Mouse (Mus musculus) limb, embryonic 10.5 days (tissue): ENCODE results near the gene Phlda3. TPM values are rescaled to one million over a fixed set of nuclear protein-coding genes. Genes with fewer than 3 reads are reported as not detected.

Source experiments
- DNase-seq: peaks from one replicate; pipeline ENCODE4 v3.0.0-alpha.2; 2017; ENCODE audit warnings: low spot score
- H3K27ac ChIP-seq: fragments of 300-500 bp; sonication (generic); 2 replicates; pipeline ENCODE4 v1.5.1; 2016; ENCODE audit warnings: mild to moderate bottlenecking
- H3K27me3 ChIP-seq: fragments of 300-500 bp; sonication (generic); 2 replicates; pipeline ENCODE4 v1.6.1; 2016; ENCODE audit warnings: low read depth, mild to moderate bottlenecking; ENCODE audit not compliant: poor library complexity, severe bottlenecking
- H3K36me3 ChIP-seq: fragments of 300-500 bp; sonication (generic); 2 replicates; pipeline ENCODE4 v1.6.1; 2016; ENCODE audit warnings: mild to moderate bottlenecking, moderate library complexity
- H3K4me1 ChIP-seq: fragments of 300-500 bp; sonication (generic); 2 replicates; pipeline ENCODE4 v1.6.1; 2016
- H3K4me3 ChIP-seq: fragments of 300-500 bp; sonication (generic); 2 replicates; pipeline ENCODE4 v1.5.1; 2016; ENCODE audit warnings: mild to moderate bottlenecking, moderate library complexity
- H3K9me3 ChIP-seq: fragments of 300-500 bp; sonication (generic); replicated peaks from 2 replicates; pipeline ENCODE4 v1.6.1; 2016; ENCODE audit warnings: mild to moderate bottlenecking
- whole genome bisulfite sequencing: fragments of 180-500 bp; shearing (Covaris S2); methylation state at CpG from one replicate; pipeline ENCODE4 v1.1.7; 2016; 5-methylcytosine and 5-hydroxymethylcytosine counted together
- polyA plus RNA-seq: library from polyadenylated mRNA; unstranded; fragments of >200 nt; fragmentation: Nextera tagmentation; extraction: Ambion mirVana; gene quantifications from 2 replicates; pipeline ENCODE4 v1.2.1, GENCODE M21; 2016

Phlda3 gene
- polyA plus RNA-seq, 1 experiment from 2014 or later: 33.0 TPM

- no peak overlapping the region; the same call in 1 of the 2 replicates for H3K4me3 ChIP-seq
- no peaks in the 10 kb centered on the region for H3K36me3 ChIP-seq
- H3K27ac ChIP-seq: peak overlapping the region; percentile 78
- DNase-seq: peak; percentile 56
- no peaks in the 10 kb centered on the region for H3K27me3 ChIP-seq
- WGBS: 44% methylated on average over 11 of the region's 11 CpGs
- no peaks in the 10 kb centered on the region for H3K9me3 ChIP-seq
- peaks cover 80% of the 10 kb centered on the region for H3K4me1 ChIP-seq
Measured at GRCm38 (mm10) chr1:135731897-135732684, 33.8 kb upstream of the Phlda3 start.

DNA sequence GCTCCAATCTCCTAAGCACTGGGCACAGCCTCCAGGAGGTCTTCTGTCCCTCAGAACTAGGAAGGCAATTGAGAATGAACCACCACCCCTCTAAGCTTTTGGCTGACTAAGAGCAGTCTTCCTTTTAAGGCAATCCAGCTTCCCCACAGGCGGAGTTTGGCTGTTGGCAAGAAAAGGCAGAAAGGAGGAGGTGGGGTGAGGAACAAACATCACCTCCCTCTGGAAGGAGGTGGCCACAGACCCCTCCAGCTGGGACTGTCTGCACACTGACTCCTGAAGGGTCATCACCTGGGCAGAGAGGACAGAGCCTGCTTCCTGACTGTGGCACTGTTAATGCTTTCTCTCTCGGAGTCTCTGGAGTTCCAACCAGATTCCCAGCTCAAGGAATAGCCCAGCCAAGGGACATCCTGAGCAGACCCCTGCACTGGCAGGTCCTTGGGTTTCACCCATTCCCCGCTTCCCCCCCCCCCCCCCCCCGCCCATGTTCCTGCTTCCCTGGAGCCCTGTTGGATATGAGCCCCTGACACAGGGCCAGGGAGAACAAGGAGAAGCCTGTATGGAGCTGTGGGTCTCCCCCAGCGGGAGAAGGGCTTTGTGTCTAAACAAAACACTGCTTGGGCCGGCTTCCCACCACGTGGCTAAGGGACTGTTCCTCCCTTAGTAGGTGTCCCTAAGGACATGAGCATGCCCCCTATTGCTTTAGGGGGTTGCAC, 31.5 kb upstream of the Phlda3 start:
- no peak for DNase-seq
- peak overlapping the region; percentile 78 for H3K27ac ChIP-seq
- H3K36me3 ChIP-seq: no peaks in the 10 kb centered on the region
- 49% methylated on average over 7 of the region's 7 CpGs for WGBS
- peaks cover 82% of the 10 kb centered on the region for H3K4me1 ChIP-seq
- H3K27me3 ChIP-seq: no peaks in the 10 kb centered on the region
- H3K4me3 ChIP-seq: no peak overlapping the region
- H3K9me3 ChIP-seq: no peaks in the 10 kb centered on the region

DNA sequence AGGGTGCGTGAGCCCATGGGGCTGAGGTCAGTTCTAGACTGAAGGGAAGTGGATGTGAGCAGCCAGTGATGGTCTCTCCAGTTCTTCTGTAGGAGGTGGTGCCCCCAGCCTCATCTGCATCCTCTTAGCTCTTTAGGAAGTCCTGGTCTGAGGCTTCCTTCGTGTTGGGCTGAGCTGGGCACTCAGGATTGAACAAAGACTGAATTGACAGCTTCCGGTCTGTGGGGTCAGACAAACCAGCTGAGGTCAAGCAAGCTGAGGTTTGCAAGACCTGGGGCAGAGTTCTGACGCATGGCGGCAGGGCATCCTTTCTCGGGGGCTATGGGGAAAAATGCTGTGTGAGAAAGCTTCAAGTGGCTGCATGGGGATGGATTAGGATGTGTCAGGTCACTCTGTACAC, 30.5 kb upstream of the Phlda3 start:
- 17% methylated on average over 6 of the region's 6 CpGs for WGBS

GRCm38 (mm10) chr1:135744987-135745386, 20.9 kb upstream of the Phlda3 start:
- WGBS: 87% methylated on average over 7 of the region's 7 CpGs
- H3K36me3 ChIP-seq: peaks cover 45% of the 10 kb centered on the region
- peaks cover 25% of the 10 kb centered on the region for H3K4me1 ChIP-seq
- no peaks in the 10 kb centered on the region for H3K9me3 ChIP-seq
- H3K27ac ChIP-seq: 0 out of 2 replicates have a peak overlapping the region, but pooled peaks have one; percentile 25
- no peak for DNase-seq
- H3K4me3 ChIP-seq: no peak overlapping the region
- no peaks in the 10 kb centered on the region for H3K27me3 ChIP-seq

More for the DNA sequence above, 30.5 kb upstream of the Phlda3 start:
- no peaks in the 10 kb centered on the region for H3K27me3 ChIP-seq
- no peaks in the 10 kb centered on the region for H3K36me3 ChIP-seq
- H3K4me3 ChIP-seq: no peak overlapping the region
- no peaks in the 10 kb centered on the region for H3K9me3 ChIP-seq
- H3K4me1 ChIP-seq: peaks cover 79% of the 10 kb centered on the region
- H3K27ac ChIP-seq: peak overlapping the region; percentile 78
- DNase-seq: no peak

DNA sequence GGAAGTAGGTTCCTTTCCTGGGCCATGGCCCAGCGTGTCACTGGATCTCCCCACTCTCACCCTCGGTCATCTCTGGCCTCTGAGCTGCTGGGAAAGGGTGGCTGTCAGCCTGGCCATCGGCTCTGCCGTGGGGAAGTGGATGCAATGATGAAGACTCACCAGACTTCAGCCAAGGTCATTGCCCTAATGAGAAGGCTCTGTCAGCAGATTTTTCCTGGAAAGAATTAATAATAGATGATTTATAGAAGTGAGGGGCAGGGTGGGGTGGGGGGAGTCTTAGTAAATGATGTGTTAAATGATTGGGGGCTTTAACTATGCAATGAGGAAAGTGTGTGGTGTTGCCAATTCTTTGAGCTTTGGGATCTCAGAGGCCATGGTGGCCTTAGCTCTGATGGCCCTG, 19.7 kb upstream of the Phlda3 start:
- H3K27ac ChIP-seq: no peak overlapping the region
- H3K4me3 ChIP-seq: no peak overlapping the region
- H3K36me3 ChIP-seq: peaks cover 57% of the 10 kb centered on the region
- WGBS: 65% methylated on average over 4 of the region's 4 CpGs
- no peak for DNase-seq
- H3K4me1 ChIP-seq: peaks cover 17% of the 10 kb centered on the region
- no peaks in the 10 kb centered on the region for H3K9me3 ChIP-seq
- no peaks in the 10 kb centered on the region for H3K27me3 ChIP-seq

GRCm38 (mm10) chr1:135752737-135753348, 13.1 kb upstream of the Phlda3 start:
- H3K36me3 ChIP-seq: peaks cover 40% of the 10 kb centered on the region
- peaks cover 13% of the 10 kb centered on the region for H3K4me1 ChIP-seq
- 11% methylated on average over 10 of the region's 10 CpGs for WGBS
- H3K4me3 ChIP-seq: no peak overlapping the region
- peak overlapping the region; percentile 44 for H3K27ac ChIP-seq
- peak; percentile 96 for DNase-seq
- no peaks in the 10 kb centered on the region for H3K9me3 ChIP-seq
- H3K27me3 ChIP-seq: 0 out of 2 replicates have a peak, but pooled peaks cover 3% of the 10 kb centered on the region

DNA sequence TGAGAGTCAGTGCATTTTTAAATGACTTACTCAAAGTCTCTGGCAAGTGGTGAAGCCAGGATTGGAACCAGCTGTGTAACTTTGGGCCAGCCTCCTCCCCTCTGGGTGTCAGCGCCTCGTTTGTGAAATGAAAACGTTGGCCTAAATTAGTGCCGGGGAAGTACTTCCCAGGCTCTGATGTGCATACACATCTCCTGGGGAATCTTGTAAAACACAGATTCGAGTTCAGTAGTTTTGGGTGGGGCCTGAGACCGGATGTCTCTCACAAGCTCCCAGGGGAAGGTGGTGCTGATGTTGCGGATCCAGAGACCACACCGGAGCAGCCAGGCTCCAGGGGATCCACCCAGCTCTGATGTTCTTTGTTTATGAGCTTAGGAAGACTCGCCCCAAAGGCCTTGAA, 10.6 kb upstream of the Phlda3 start:
- Histone ChIP-seq H3K27ac (no peak overlapping the region), H3K4me1 (peaks cover 15% of the 10 kb centered on the region), H3K36me3 (peaks cover 20% of the 10 kb centered on the region), H3K9me3 (no peaks in the 10 kb centered on the region), H3K4me3 (no peak overlapping the region), H3K27me3 (0 out of 2 replicates have a peak, but pooled peaks cover 3% of the 10 kb centered on the region)
- DNase-seq: no peak
- whole genome bisulfite sequencing: 58% methylated on average over 9 of the region's 9 CpGs

DNA sequence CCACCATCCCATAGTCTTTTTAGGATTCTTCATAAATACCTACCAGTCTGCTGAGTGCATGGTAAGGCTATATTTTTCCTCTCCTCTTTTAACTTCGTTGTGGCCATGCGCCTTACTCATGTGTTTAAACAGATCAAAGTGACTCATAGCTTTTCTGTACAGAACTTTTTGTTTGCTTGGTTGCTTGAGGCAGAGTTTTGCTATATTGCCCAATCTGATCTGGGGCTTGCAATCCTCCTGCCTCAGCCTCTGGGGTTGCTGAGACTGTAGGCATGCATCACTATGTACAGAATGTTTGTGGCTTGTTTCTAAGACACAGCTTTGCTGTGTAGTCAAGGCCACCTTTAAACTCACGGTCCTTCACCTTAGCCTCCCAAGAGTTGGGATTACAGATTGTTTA, 10.0 kb upstream of the Phlda3 start:
- Histone ChIP-seq H3K9me3 (no peaks in the 10 kb centered on the region), H3K4me1 (peaks cover 15% of the 10 kb centered on the region), H3K27ac (no peak overlapping the region), H3K36me3 (peaks cover 14% of the 10 kb centered on the region), H3K27me3 (0 out of 2 replicates have a peak, but pooled peaks cover 3% of the 10 kb centered on the region), H3K4me3 (no peak overlapping the region)
- DNase-seq: no peak
- WGBS: 87% methylated on average over 3 of the region's 3 CpGs

- 0 out of 2 replicates have a peak, but pooled peaks cover 3% of the 10 kb centered on the region for H3K27me3 ChIP-seq
- H3K4me1 ChIP-seq: peaks cover 15% of the 10 kb centered on the region
- DNase-seq: no peak
- H3K27ac ChIP-seq: no peak overlapping the region
- H3K4me3 ChIP-seq: no peak overlapping the region
- no peaks in the 10 kb centered on the region for H3K36me3 ChIP-seq
- H3K9me3 ChIP-seq: no peaks in the 10 kb centered on the region
- WGBS: 73% methylated on average over 8 of the region's 8 CpGs
Measured at GRCm38 (mm10) chr1:135757287-135757686, 8.6 kb upstream of the Phlda3 start.

GRCm38 (mm10) chr1:135759685-135760084, 6.2 kb upstream of the Phlda3 start:
- Histone ChIP-seq H3K4me1 (peaks cover 20% of the 10 kb centered on the region), H3K4me3 (no peak overlapping the region), H3K27me3 (0 out of 2 replicates have a peak, but pooled peaks cover 3% of the 10 kb centered on the region), H3K27ac (no peak overlapping the region), H3K9me3 (no peaks in the 10 kb centered on the region), H3K36me3 (no peaks in the 10 kb centered on the region)
- DNase-seq: no peak
- WGBS: 53% methylated on average over 4 of the region's 4 CpGs

- H3K9me3 ChIP-seq: no peaks in the 10 kb centered on the region
- DNase-seq: no peak
- H3K4me1 ChIP-seq: peaks cover 17% of the 10 kb centered on the region
- H3K36me3 ChIP-seq: no peaks in the 10 kb centered on the region
- WGBS: 64% methylated on average over 8 of the region's 8 CpGs
- no peak overlapping the region for H3K4me3 ChIP-seq
- peaks cover 8% of the 10 kb centered on the region for H3K27me3 ChIP-seq
- no peak overlapping the region for H3K27ac ChIP-seq
Measured at GRCm38 (mm10) chr1:135760216-135760615, 5.7 kb upstream of the Phlda3 start.

DNA sequence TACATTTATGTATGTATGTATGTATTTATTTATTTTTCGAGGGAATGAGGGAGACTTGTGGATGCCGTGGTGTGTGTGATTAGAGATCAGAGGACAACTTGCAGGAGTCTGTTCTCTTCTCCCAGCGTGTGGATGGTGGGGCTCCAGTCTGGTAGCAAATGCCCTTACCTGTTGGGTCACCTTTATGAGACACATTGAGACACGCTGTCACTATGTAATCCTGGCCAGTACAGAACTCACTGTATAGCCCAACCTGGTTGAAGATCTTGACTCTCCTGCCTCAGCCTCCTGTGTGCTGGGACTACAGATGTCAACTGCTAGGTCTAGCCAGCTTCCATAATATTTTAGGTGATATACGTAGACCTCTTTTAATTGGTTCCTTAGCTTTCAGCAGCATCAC, 4.2 kb upstream of the Phlda3 start:
- peaks cover 17% of the 10 kb centered on the region for H3K27me3 ChIP-seq
- WGBS: 93% methylated on average over 5 of the region's 5 CpGs

More for the DNA sequence above, 4.2 kb upstream of the Phlda3 start:
- H3K36me3 ChIP-seq: no peaks in the 10 kb centered on the region
- peaks cover 27% of the 10 kb centered on the region for H3K4me1 ChIP-seq
- no peak overlapping the region for H3K27ac ChIP-seq
- H3K4me3 ChIP-seq: no peak overlapping the region
- no peaks in the 10 kb centered on the region for H3K9me3 ChIP-seq
- DNase-seq: no peak
